Mouse (Mus musculus) kidney, adult 2 months (tissue): ENCODE results near the gene Hs3st1.

Experiments
- CTCF ChIP-seq: fragments of 200-500 bp; conservative IDR thresholded peaks from 2 replicates; pipeline ENCODE4 v1.5.1; 2011; ENCODE audit warnings: low read depth, mild to moderate bottlenecking, control low read depth, low read length, moderate library complexity, mixed read lengths; ENCODE audit not compliant: insufficient read depth, insufficient read length
- POLR2A ChIP-seq: fragments of 200-500 bp; IDR thresholded peaks from one replicate; pipeline ENCODE4 v1.6.1; 2011; ENCODE audit warnings: low read depth, low read length, control low read depth

GRCm38 (mm10) chr5:39634300-39635047 lies 120.8 kb downstream of the Hs3st1 start:
- TF ChIP-seq POLR2A (no peak), CTCF (no peak)
